ENCODE assay signal across 8 mouse cellular contexts in genomic region chr2:105333976-105334713, GRCm38 (mm10).
A peak's percentile ranks its signal among the peaks of the same experiment; 100 is the strongest.
DNase-seq lines count a peak whose midpoint lies in the region; ATAC-seq and TF ChIP-seq lines count a peak whose summit lies in the region.

No protein-coding gene starts in this region.

- no peaks in the 10 kb centered on the region for H3K4me1 ChIP-seq in spleen, adult 2 months (ENCODE audit: control insufficient read depth, insufficient read depth, insufficient read length)
- H3K4me1 ChIP-seq in forebrain, embryonic 13.5 days = peaks cover 28% of the 10 kb centered on the region
- no peaks in the 10 kb centered on the region for H3K4me1 ChIP-seq in intestine, embryonic 14.5 days (replicated peaks; ENCODE audit: control insufficient read depth, insufficient read depth, low read length)
- no peaks in the 10 kb centered on the region for H3K4me1 ChIP-seq in small intestine, adult 2 months (ENCODE audit: control insufficient read depth, insufficient read depth, insufficient read length, low read length)

- H3K27me3 ChIP-seq in spleen, adult 2 months (ENCODE audit: control insufficient read depth, insufficient read depth, low read length) = no peaks in the 10 kb centered on the region
- H3K27me3 ChIP-seq in forebrain, embryonic 13.5 days = peaks cover 16% of the 10 kb centered on the region
- H3K27me3 ChIP-seq in intestine, embryonic 14.5 days (replicated peaks; ENCODE audit: control insufficient read depth, insufficient read depth, low read length) = no peaks in the 10 kb centered on the region
- no peaks in the 10 kb centered on the region for H3K27me3 ChIP-seq in small intestine, adult 2 months (ENCODE audit: control insufficient read depth, insufficient read depth, low read length)

- no peak overlapping the region for H3K27ac ChIP-seq in spleen, adult 2 months (ENCODE audit: insufficient read depth, low read length)
- no peak overlapping the region for H3K27ac ChIP-seq in forebrain, embryonic 13.5 days
- no peak overlapping the region for H3K27ac ChIP-seq in intestine, embryonic 14.5 days (ENCODE audit: low read depth)
- H3K27ac ChIP-seq in small intestine, adult 2 months (ENCODE audit: insufficient read depth, low read depth, low read length) = no peak overlapping the region

- no peak overlapping the region for H3K4me3 ChIP-seq in spleen, adult 2 months (ENCODE audit: extremely low read depth, insufficient read depth, insufficient read length)
- H3K4me3 ChIP-seq in forebrain, embryonic 13.5 days = no peak overlapping the region
- H3K4me3 ChIP-seq in intestine, embryonic 14.5 days (ENCODE audit: low read depth, low read length) = no peak overlapping the region
- H3K4me3 ChIP-seq in small intestine, adult 2 months (ENCODE audit: low read depth, low read length) = no peak overlapping the region

- TF ChIP-seq CTCF in spleen, adult 2 months (IDR thresholded peaks at IDR 0.05; ENCODE audit: extremely low read depth, insufficient read depth, insufficient read length, insufficient replicate concordance) = peak; percentile 47; the same call in 1 of the 2 replicates
- TF ChIP-seq CTCF in brain, embryonic 14.5 days (IDR thresholded peaks at IDR 0.05; ENCODE audit: borderline replicate concordance, extremely low read depth, insufficient read depth, insufficient read length) = peak; percentile 84
- peak; percentile 52; the same call in 1 of the 2 replicates for TF ChIP-seq CTCF in small intestine, adult 2 months (IDR thresholded peaks at IDR 0.05; ENCODE audit: extremely low read depth, insufficient read length, insufficient replicate concordance, low read depth, low read length)

- DNase-seq in spleen, adult 2 months (ENCODE audit: low read depth in 1 of 2, low spot score in 2 of 2) = no peak
- no peak for DNase-seq in spleen, adult 12 weeks (ENCODE audit: low spot score)
- peak; percentile 94 for DNase-seq in brain, embryonic 14.5 days (ENCODE audit: low read depth)
- DNase-seq in intestine, embryonic 14.5 days (ENCODE audit: low spot score) = peak; percentile 70
- DNase-seq in left cerebral cortex, adult 9 months (ENCODE audit: low spot score in 2 of 2) = peak; percentile 18 to 56
- peak; percentile 83 for DNase-seq in mesoderm, embryonic 11.5 days (ENCODE audit: low read depth, low spot score)

- TF ChIP-seq POLR2A in spleen, adult 2 months (IDR thresholded peaks at IDR 0.05; ENCODE audit: low read depth, low read length) = no peak
- TF ChIP-seq POLR2A in brain, embryonic 14.5 days (IDR thresholded peaks at IDR 0.05; ENCODE audit: borderline replicate concordance, extremely low read depth, insufficient read depth, insufficient read length, poor library complexity, severe bottlenecking) = no peak
- TF ChIP-seq POLR2A in small intestine, adult 2 months (IDR thresholded peaks at IDR 0.05; ENCODE audit: low read depth, low read length) = no peak

- ATAC-seq in forebrain, embryonic 13.5 days = peak; percentile 75
- ATAC-seq in intestine, embryonic 14.5 days (replicated peaks; ENCODE audit: low FRiP score, low TSS enrichment, low read depth) = peak; percentile 47; the same call in 1 of the 2 replicates

- H3K4me2 ChIP-seq in forebrain, embryonic 13.5 days = peak overlapping the region; percentile 37
- no peak overlapping the region for H3K4me2 ChIP-seq in intestine, embryonic 14.5 days (ENCODE audit: low read length)

- no peaks in the 10 kb centered on the region for H3K36me3 ChIP-seq in spleen, adult 2 months (ENCODE audit: control insufficient read depth, insufficient read depth, low read length)
- H3K36me3 ChIP-seq in forebrain, embryonic 13.5 days (ENCODE audit: poor library complexity, severe bottlenecking) = no peaks in the 10 kb centered on the region
- H3K36me3 ChIP-seq in intestine, embryonic 14.5 days (ENCODE audit: control insufficient read depth, insufficient read depth, low read length) = no peaks in the 10 kb centered on the region
- no peaks in the 10 kb centered on the region for H3K36me3 ChIP-seq in small intestine, adult 2 months (ENCODE audit: control insufficient read depth, insufficient read depth, low read length)

- H3K9me3 ChIP-seq in forebrain, embryonic 13.5 days (replicated peaks) = no peaks in the 10 kb centered on the region
- H3K9me3 ChIP-seq in intestine, embryonic 14.5 days (ENCODE audit: control insufficient read depth, low read length) = no peaks in the 10 kb centered on the region

- peak overlapping the region; percentile 51; the same call in 1 of the 2 replicates for H3K9ac ChIP-seq in forebrain, embryonic 13.5 days
- H3K9ac ChIP-seq in intestine, embryonic 14.5 days (ENCODE audit: low read length) = no peak overlapping the region

- WGBS in spleen, adult 2 months = 64% methylated on average over 10 of the region's 10 CpGs
- WGBS in forebrain, embryonic 13.5 days = 16% methylated on average over 10 of the region's 10 CpGs
- WGBS in intestine, embryonic 14.5 days = 46% methylated on average over 10 of the region's 10 CpGs
- 46% methylated on average over 10 of the region's 10 CpGs for WGBS in small intestine, adult 2 months

Comparison
In these comparisons a context has a peak if more than half of its experiments do, and no peak if none do; other contexts are left out.
1. DNase-seq: peak in brain, embryonic 14.5 days (single experiment), intestine, embryonic 14.5 days (single experiment), left cerebral cortex, adult 9 months (2 of 2) and mesoderm, embryonic 11.5 days (single experiment); none in spleen, adult 2 months (0 of 2) and spleen, adult 12 weeks (single experiment).
2. Peak in every context shown above with its lines, with median percentiles within 50 percentile points of each other: CTCF ChIP-seq.